Mouse (Mus musculus): Measurements from ENCODE around the gene Zbtb44. TPM values are rescaled to one million over a fixed set of nuclear protein-coding genes. Genes with fewer than 3 reads are reported as not detected.
A peak's percentile ranks its signal among the peaks of the same experiment; 100 is the strongest.

The Zbtb44 gene
- polyA plus RNA-seq, 1 experiment from 2014 or later = 7.1 TPM

DNA sequence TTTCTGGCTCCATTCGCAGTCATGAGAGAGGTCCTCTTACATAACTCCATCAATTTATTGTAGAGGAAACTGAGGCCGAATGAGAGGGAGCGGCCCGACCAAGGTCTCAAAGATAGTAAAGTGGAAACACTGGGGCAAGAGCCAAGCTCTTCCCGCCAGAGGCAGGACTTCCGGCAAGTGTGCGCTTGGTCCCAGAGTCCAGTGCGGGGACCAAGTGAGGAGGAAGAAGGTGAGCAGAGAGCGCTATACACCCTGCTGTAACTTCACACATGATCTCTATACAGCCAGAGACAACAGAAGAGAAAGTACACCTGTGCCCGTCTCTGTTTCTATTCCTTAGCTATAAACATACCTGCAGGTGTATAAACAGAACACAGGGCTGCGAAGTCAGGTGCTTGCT lies 86.6 kb downstream of the Zbtb44 start:
- H3K36me3 ChIP-seq (ENCODE audit: control insufficient read depth, insufficient read depth, low read length) = no peaks in the 10 kb centered on the region
- no peak overlapping the region for H3K9ac ChIP-seq (ENCODE audit: low read length)
- no peak overlapping the region for H3K4me3 ChIP-seq (ENCODE audit: low read length)
- no peak overlapping the region for H3K27ac ChIP-seq (ENCODE audit: low read length)
- H3K4me2 ChIP-seq (ENCODE audit: low read depth, low read length) = no peak overlapping the region
- 85% methylated on average over 11 of the region's 11 CpGs for WGBS
- H3K9me3 ChIP-seq (ENCODE audit: control insufficient read depth, low read length) = no peaks in the 10 kb centered on the region
- ATAC-seq (ENCODE audit: low read depth) = no peak
- no peaks in the 10 kb centered on the region for H3K27me3 ChIP-seq (ENCODE audit: control insufficient read depth, insufficient read depth, low read depth, low read length)
- H3K4me1 ChIP-seq (replicated peaks; ENCODE audit: control insufficient read depth, insufficient read depth, low read length) = peaks cover 19% of the 10 kb centered on the region

DNA sequence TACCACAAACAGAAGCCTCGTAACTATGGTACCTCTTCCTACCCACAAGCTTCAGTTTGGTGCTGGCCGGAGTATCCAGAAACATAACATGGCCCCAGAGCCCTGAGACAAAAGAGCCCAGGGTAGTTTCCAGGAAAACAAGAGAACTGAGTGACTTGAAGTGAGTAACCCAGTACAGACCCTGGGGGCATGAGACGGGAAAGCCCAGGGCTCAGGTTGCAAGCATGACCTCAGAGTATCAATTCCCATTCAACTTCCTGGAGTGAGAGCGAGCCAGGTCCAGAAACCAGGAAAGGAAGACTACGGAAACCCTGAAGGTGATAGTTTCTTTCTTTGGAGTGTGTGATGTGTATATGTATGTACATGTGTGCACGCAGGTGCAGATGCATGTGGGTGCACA lies 87.0 kb downstream of the Zbtb44 start:
- Histone ChIP-seq H3K4me2 (ENCODE audit: low read depth, low read length) (no peak overlapping the region), H3K36me3 (ENCODE audit: control insufficient read depth, insufficient read depth, low read length) (no peaks in the 10 kb centered on the region), H3K4me3 (ENCODE audit: low read length) (no peak overlapping the region), H3K27me3 (ENCODE audit: control insufficient read depth, insufficient read depth, low read depth, low read length) (no peaks in the 10 kb centered on the region), H3K9me3 (ENCODE audit: control insufficient read depth, low read length) (no peaks in the 10 kb centered on the region), H3K27ac (ENCODE audit: low read length) (no peak overlapping the region), H3K4me1 (replicated peaks; ENCODE audit: control insufficient read depth, insufficient read depth, low read length) (peaks cover 19% of the 10 kb centered on the region), H3K9ac (ENCODE audit: low read length) (no peak overlapping the region)
- ATAC-seq (ENCODE audit: low read depth) = no peak
- 77% methylated on average over 6 of the region's 6 CpGs for WGBS

DNA sequence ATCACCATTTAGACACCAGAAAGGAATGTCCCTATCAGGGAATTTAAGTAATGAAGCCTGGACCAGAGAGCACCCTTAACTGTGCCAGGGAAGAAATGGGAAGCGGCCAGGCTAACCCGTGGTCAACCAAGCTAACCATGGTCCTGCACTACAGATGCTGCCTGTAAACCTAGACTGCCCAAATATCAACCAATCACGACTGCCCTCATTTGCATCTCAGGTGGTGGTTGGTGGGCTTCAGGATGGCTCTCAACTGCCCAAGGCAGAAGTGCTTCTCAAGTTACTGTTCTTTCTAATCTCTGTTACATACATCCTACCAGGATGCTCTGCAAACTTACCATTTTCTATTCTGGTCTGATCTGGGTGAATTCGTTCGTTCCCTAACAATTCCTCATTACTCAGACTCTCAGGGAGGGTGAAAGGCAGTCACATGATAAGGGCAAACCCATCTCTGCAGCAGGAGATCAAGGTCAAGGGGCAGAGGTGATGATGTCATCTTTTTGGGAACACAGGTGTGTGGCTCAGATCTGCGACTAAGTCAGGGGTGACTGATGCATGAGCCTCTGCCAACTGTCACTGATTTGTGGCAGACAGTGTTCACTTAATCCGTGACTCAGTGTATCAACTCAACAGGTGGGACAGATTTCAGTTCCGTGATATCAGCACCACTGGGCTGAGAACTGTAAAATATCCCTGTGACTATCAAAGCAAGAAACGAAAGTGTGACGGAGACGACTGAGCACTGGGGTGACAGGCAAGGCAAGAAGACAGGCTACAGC lies 88.3 kb downstream of the Zbtb44 start:
- no peak overlapping the region for H3K4me2 ChIP-seq (ENCODE audit: low read depth, low read length)
- no peak overlapping the region for H3K27ac ChIP-seq (ENCODE audit: low read length)
- no peak overlapping the region for H3K9ac ChIP-seq (ENCODE audit: low read length)
- ATAC-seq (ENCODE audit: low read depth) = peak; percentile 89
- H3K36me3 ChIP-seq (ENCODE audit: control insufficient read depth, insufficient read depth, low read length) = no peaks in the 10 kb centered on the region
- no peaks in the 10 kb centered on the region for H3K27me3 ChIP-seq (ENCODE audit: control insufficient read depth, insufficient read depth, low read depth, low read length)
- H3K9me3 ChIP-seq (ENCODE audit: control insufficient read depth, low read length) = no peaks in the 10 kb centered on the region
- peaks cover 19% of the 10 kb centered on the region for H3K4me1 ChIP-seq (replicated peaks; ENCODE audit: control insufficient read depth, insufficient read depth, low read length)
- WGBS = 20% methylated on average over 11 of the region's 11 CpGs
- no peak overlapping the region for H3K4me3 ChIP-seq (ENCODE audit: low read length)

DNA sequence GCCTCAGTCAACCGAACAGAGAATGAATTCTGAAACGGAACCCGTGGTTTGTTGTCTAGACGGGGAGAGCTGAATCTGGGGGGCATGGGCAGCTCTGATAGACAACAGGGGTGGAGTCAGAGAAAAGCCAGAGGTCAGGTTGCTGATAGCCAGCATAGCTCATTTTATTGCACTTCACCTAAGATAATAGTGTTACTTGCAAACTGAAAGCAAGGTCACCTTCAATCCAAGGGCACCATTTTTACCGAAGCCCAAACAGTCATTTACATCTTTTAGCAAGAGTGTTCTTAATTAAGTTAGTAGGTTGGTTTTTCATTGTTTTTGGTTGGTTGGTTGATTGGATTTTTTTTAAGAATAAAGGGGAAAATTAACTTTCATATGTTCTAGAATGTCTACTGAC lies 89.0 kb downstream of the Zbtb44 start:
- H3K9ac ChIP-seq (ENCODE audit: low read length) = no peak overlapping the region
- peaks cover 19% of the 10 kb centered on the region for H3K4me1 ChIP-seq (replicated peaks; ENCODE audit: control insufficient read depth, insufficient read depth, low read length)
- H3K36me3 ChIP-seq (ENCODE audit: control insufficient read depth, insufficient read depth, low read length) = no peaks in the 10 kb centered on the region
- H3K27ac ChIP-seq (ENCODE audit: low read length) = no peak overlapping the region
- H3K4me3 ChIP-seq (ENCODE audit: low read length) = no peak overlapping the region
- no peaks in the 10 kb centered on the region for H3K9me3 ChIP-seq (ENCODE audit: control insufficient read depth, low read length)
- no peak overlapping the region for H3K4me2 ChIP-seq (ENCODE audit: low read depth, low read length)
- H3K27me3 ChIP-seq (ENCODE audit: control insufficient read depth, insufficient read depth, low read depth, low read length) = no peaks in the 10 kb centered on the region
- 67% methylated on average over 5 of the region's 5 CpGs for WGBS
- no peak for ATAC-seq (ENCODE audit: low read depth)

DNA sequence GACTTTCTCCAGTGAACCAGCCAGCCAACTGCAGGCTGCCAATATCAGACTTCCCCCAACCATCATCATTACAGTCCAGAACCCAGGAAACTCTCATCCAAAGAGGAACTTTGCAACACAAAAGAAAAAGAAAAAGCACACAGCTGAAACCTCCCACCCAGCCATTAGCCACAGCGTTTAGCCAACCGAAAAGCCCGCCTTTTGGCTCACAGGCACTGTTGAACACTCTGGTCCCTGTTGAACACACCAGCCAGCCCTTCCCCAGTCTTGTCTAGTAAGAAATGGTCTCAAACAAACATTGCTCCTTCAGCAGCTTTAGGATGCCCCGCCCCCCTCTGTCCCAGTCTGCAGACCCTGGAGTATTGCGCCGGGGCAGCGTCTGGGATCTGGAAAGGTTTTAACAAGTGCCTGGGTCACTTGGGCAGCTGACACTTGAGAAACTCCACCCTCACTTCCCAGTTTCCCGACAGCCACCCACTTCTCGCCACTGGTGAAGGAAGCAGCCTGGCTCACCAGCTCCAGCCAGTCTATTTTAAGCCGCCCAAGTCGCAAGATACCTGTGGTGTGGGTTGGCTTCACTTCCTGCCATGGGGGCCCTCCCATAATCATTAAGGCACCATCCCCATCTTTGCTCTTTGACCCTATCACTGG lies 89.6 kb downstream of the Zbtb44 start:
- no peak overlapping the region for H3K9ac ChIP-seq (ENCODE audit: low read length)
- 38% methylated on average over 11 of the region's 11 CpGs for WGBS
- peaks cover 19% of the 10 kb centered on the region for H3K4me1 ChIP-seq (replicated peaks; ENCODE audit: control insufficient read depth, insufficient read depth, low read length)
- peak overlapping the region; percentile 32 for H3K4me2 ChIP-seq (ENCODE audit: low read depth, low read length)
- H3K36me3 ChIP-seq (ENCODE audit: control insufficient read depth, insufficient read depth, low read length) = no peaks in the 10 kb centered on the region
- H3K27ac ChIP-seq (ENCODE audit: low read length) = peak overlapping the region; percentile 81
- peak; percentile 70 for ATAC-seq (ENCODE audit: low read depth)
- H3K9me3 ChIP-seq (ENCODE audit: control insufficient read depth, low read length) = no peaks in the 10 kb centered on the region
- no peak overlapping the region for H3K4me3 ChIP-seq (ENCODE audit: low read length)
- no peaks in the 10 kb centered on the region for H3K27me3 ChIP-seq (ENCODE audit: control insufficient read depth, insufficient read depth, low read depth, low read length)

DNA sequence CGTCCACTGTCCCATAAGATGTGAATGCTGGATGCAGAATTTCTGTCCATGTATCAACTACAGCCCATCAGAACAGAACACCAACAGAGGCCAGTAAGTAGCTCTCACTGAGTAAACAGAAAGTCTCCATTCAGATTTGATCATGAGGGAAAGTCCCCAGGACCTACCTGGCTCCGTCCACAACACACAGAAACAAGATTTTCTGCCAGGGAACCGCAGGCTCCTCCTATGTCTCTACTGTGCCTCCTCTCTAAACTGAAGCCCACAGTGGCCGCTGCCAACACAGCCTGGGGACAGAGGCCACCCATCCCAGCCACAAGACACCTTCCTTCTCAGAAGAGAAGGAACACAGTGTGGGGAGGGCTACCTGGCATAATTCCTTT lies 90.1 kb downstream of the Zbtb44 start:
- ATAC-seq (ENCODE audit: low read depth) = peak; percentile 36
- no peaks in the 10 kb centered on the region for H3K36me3 ChIP-seq (ENCODE audit: control insufficient read depth, insufficient read depth, low read length)
- no peak overlapping the region for H3K4me3 ChIP-seq (ENCODE audit: low read length)
- H3K9me3 ChIP-seq (ENCODE audit: control insufficient read depth, low read length) = no peaks in the 10 kb centered on the region
- H3K9ac ChIP-seq (ENCODE audit: low read length) = no peak overlapping the region
- H3K27me3 ChIP-seq (ENCODE audit: control insufficient read depth, insufficient read depth, low read depth, low read length) = no peaks in the 10 kb centered on the region
- H3K4me2 ChIP-seq (ENCODE audit: low read depth, low read length) = peak overlapping the region; percentile 32
- WGBS = 50% methylated on average over 4 of the region's 4 CpGs
- peaks cover 19% of the 10 kb centered on the region for H3K4me1 ChIP-seq (replicated peaks; ENCODE audit: control insufficient read depth, insufficient read depth, low read length)
- H3K27ac ChIP-seq (ENCODE audit: low read length) = peak overlapping the region; percentile 81

DNA sequence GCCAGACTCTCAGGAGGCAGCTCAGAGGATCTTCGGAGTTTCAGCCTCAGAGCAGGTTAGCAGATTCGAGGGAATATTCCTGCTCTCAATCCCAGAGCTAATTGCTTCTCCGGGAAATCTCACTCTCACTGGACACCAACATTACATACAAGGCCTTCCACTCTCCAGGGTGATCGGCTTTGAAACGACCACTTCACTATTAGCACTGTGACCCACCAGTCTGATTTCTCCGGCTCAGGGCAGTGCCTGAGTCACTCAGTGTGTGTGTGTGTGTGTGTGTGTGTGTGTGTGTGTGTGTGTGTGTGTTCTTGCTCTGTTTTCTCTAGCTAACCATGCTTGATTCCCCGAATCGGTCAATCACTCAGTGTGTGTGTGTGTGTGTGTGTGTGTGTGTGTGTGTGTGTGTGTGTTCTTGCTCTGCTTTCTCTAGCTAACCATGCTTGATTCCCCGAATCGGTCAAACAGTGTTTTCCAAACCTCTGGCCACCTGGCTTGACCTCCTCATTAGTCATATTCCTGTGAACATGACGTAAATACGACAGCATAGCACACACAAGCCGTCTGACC lies 92.1 kb downstream of the Zbtb44 start:
- peaks cover 19% of the 10 kb centered on the region for H3K4me1 ChIP-seq (replicated peaks; ENCODE audit: control insufficient read depth, insufficient read depth, low read length)
- WGBS = 52% methylated on average over 13 of the region's 13 CpGs
- H3K4me3 ChIP-seq (ENCODE audit: low read length) = no peak overlapping the region
- no peak overlapping the region for H3K4me2 ChIP-seq (ENCODE audit: low read depth, low read length)
- no peaks in the 10 kb centered on the region for H3K9me3 ChIP-seq (ENCODE audit: control insufficient read depth, low read length)
- no peak for ATAC-seq (ENCODE audit: low read depth)
- no peak overlapping the region for H3K27ac ChIP-seq (ENCODE audit: low read length)
- no peak overlapping the region for H3K9ac ChIP-seq (ENCODE audit: low read length)
- no peaks in the 10 kb centered on the region for H3K27me3 ChIP-seq (ENCODE audit: control insufficient read depth, insufficient read depth, low read depth, low read length)
- H3K36me3 ChIP-seq (ENCODE audit: control insufficient read depth, insufficient read depth, low read length) = no peaks in the 10 kb centered on the region

Other genes with a start within 250 kb of the Zbtb44 start
- gene Adamts15, start 108.2 kb upstream of the Zbtb44 start, polyA plus RNA-seq (2015; fragmentation: Nextera tagmentation; extraction: Ambion mirVana) = 7.1 and 7.2 TPM in 2 replicates
- 3.3 and 3.8 TPM in 2 replicates for gene Adamts8, start 88.1 kb upstream of the Zbtb44 start, polyA plus RNA-seq (2015; fragmentation: Nextera tagmentation; extraction: Ambion mirVana)
- 58.3 and 58.6 TPM in 2 replicates for gene St14, start 101.2 kb downstream of the Zbtb44 start, polyA plus RNA-seq (2015; fragmentation: Nextera tagmentation; extraction: Ambion mirVana)
- gene Aplp2, start 181.2 kb downstream of the Zbtb44 start, polyA plus RNA-seq (2015; fragmentation: Nextera tagmentation; extraction: Ambion mirVana) = 506 and 518 TPM in 2 replicates
- gene Prdm10, start 249.9 kb downstream of the Zbtb44 start, polyA plus RNA-seq (2015; fragmentation: Nextera tagmentation; extraction: Ambion mirVana) = 4.6 and 4.8 TPM in 2 replicates